Mouse (Mus musculus): ENCODE data around the gene Steap4. TPM values are rescaled to one million over a fixed set of nuclear protein-coding genes. Genes with fewer than 3 reads are reported as not detected.
"Not testable (repeated sequence)": the region's sequence is repeated elsewhere in the genome, so short reads cannot be mapped to it uniquely, and the experiment has no call there.

The Steap4 gene
- polyA plus RNA-seq (2015; fragmentation: Nextera tagmentation; extraction: Ambion mirVana), result 12.6 and 15.9 TPM in 2 replicates

DNA sequence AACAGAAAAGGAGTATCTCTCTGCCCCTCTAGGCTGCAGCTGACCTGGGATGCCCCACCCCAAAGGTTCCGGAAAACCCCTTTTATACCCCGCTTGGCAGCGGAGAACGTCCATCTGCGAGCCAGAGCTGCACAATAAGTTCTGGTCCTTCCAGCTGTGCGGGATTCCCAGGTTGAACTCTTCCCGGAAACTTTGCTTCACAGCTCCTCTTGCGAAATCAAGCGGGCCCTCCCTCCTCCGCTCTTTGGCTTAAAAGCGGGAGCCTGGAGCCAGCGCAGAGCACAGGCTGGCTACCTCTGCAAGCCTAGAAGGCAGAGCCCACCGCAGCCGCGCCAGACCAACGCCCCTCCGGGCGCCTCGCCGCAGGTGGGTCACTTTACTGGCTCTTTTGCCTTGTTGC is at the start of gene Steap4:
Gene Steap4 (plus strand): TSS at position 282 of the 400 bp plus-strand sequence.
- Histone ChIP-seq H3K27ac (peak within 1 kb of the TSS; percentile 9; the same call in 1 of the 2 replicates), H3K4me3 (peak within 1 kb of the TSS; percentile 34), H3K27me3 (no peaks in the 10 kb centered on the region), H3K36me3 (no peaks in the 10 kb centered on the region), H3K4me2 (peak within 1 kb of the TSS; percentile 59), H3K4me1 (peaks cover 10% of the 10 kb centered on the region), H3K9me3 (no peaks in the 10 kb centered on the region), H3K9ac (peak within 1 kb of the TSS; percentile 15; the same call in 1 of the 2 replicates)
- WGBS, result 9% methylated on average over 20 of the region's 20 CpGs
- ATAC-seq (ENCODE audit: insufficient number of reproducible peaks, low FRiP score, low TSS enrichment, low read depth), result peak; percentile 71; the same call in 1 of the 2 replicates

DNA sequence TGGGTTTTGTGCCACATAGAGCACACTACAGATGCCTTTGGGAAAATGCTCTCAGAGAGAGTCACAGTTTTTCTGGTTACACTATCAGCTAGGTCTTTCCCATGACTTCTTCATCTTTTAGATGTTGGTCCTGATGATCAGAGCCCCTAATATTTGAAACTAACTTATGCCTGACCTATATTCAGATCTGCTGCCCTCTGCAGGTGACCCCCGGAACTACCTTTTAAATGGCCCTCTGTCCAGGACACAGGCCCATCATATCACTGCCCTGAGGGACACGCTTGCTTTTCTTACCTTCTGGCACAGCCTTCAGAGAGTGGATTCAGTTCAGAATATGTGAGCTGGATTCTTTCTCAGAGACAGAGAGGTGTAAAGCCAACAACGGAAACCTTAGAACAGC is 48.3 kb upstream of the Steap4 start:
- no peaks in the 10 kb centered on the region for H3K36me3 ChIP-seq
- no peak overlapping the region for H3K9ac ChIP-seq
- no peak overlapping the region for H3K4me3 ChIP-seq
- H3K27me3 ChIP-seq, result no peaks in the 10 kb centered on the region
- H3K9me3 ChIP-seq, result no peaks in the 10 kb centered on the region
- H3K4me2 ChIP-seq, result no peak overlapping the region
- no peak overlapping the region for H3K27ac ChIP-seq
- no peaks in the 10 kb centered on the region for H3K4me1 ChIP-seq
- 64% methylated on average over 3 of the region's 3 CpGs for WGBS
- ATAC-seq (ENCODE audit: insufficient number of reproducible peaks, low FRiP score, low TSS enrichment, low read depth), result no peak

DNA sequence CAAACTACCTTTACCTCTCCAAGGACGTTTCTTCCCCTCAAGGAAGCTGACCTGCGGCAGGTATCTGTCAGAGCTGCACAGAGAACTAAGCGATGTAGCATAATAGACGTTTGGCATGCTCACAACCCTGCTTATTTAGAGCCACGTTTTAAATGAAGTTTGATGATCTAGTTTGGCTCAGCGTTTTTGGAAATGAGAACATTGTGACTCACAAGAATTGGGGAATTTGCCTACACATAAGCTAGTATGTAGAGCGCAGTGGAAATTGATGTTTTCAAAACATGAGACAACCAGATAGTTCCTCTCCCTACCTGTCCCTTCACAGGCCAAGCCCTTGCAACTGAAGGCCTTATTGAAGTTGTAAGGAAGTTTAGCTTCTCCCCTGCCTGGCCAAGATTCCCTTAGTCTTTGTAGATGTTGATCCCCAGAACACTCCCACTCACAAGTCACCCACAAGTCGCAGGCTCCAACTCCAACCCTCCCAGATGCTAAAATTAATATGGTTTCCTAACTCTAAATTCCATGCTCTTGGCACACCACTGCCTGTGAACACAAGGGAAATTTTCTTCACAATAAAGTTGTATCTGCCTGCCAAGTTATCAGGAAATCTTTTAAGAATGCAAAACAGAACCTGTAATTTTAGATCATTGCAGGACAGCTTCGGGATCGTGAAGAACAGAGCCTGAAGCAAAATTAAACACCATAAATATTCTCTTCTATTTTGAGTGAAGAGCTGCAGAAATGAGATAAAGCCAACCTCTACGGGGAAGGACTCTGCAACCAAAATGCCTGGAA is 42.6 kb upstream of the Steap4 start:
- Histone ChIP-seq H3K9me3 (no peaks in the 10 kb centered on the region), H3K4me1 (peaks cover 3% of the 10 kb centered on the region; the same call in 1 of the 2 replicates), H3K27ac (peak overlapping the region; percentile 76), H3K4me3 (no peak overlapping the region), H3K9ac (no peak overlapping the region), H3K36me3 (no peaks in the 10 kb centered on the region), H3K27me3 (no peaks in the 10 kb centered on the region), H3K4me2 (no peak overlapping the region)
- WGBS, result 59% methylated on average over 11 of the region's 11 CpGs
- no peak for ATAC-seq (ENCODE audit: insufficient number of reproducible peaks, low FRiP score, low TSS enrichment, low read depth)

DNA sequence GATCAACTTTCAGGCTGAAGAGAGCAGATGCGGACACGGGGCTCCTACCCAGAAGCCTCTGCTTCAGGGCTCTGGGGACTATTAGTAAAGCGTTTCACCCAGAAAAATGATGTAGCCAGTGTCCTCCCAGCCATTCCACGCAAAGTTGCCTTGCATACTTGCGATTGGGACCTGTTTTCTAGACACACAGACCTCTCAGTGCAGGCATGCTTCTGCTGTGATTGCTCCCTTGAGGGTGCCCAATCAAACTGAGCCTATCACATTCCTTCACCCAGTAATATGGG is 42.0 kb upstream of the Steap4 start:
- Histone ChIP-seq H3K4me2 (no peak overlapping the region), H3K27me3 (no peaks in the 10 kb centered on the region), H3K4me3 (no peak overlapping the region), H3K4me1 (peaks cover 3% of the 10 kb centered on the region; the same call in 1 of the 2 replicates), H3K9ac (no peak overlapping the region), H3K9me3 (no peaks in the 10 kb centered on the region), H3K36me3 (no peaks in the 10 kb centered on the region), H3K27ac (peak overlapping the region; percentile 76)
- WGBS, result 53% methylated on average over 5 of the region's 5 CpGs
- no peak for ATAC-seq (ENCODE audit: insufficient number of reproducible peaks, low FRiP score, low TSS enrichment, low read depth)

DNA sequence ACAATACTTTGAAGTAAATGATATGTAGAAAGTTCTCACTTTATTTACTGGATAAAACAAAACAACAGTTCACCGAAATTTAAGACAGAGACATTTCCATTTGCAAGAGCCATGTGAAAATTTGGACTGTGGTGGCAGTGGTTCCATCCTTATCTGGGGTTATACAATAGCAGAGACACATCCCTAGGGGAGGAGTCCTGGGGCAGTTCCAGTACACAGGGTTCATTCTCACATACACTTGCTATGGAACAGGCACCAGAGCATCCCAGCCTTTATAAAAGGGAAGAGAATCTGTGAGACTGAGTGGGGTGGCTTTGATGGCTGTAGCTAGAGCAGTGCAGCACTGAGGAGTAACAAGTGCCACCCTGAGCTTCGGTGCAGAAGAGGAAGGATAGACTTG is 40.6 kb upstream of the Steap4 start:
- ATAC-seq (ENCODE audit: insufficient number of reproducible peaks, low FRiP score, low TSS enrichment, low read depth), result no peak
- Histone ChIP-seq H3K4me2 (no peak overlapping the region), H3K36me3 (no peaks in the 10 kb centered on the region), H3K4me1 (peaks cover 3% of the 10 kb centered on the region; the same call in 1 of the 2 replicates), H3K9me3 (no peaks in the 10 kb centered on the region), H3K27me3 (no peaks in the 10 kb centered on the region), H3K4me3 (no peak overlapping the region), H3K27ac (no peak overlapping the region), H3K9ac (no peak overlapping the region)
- 88% methylated on average over 2 of the region's 2 CpGs for WGBS

DNA sequence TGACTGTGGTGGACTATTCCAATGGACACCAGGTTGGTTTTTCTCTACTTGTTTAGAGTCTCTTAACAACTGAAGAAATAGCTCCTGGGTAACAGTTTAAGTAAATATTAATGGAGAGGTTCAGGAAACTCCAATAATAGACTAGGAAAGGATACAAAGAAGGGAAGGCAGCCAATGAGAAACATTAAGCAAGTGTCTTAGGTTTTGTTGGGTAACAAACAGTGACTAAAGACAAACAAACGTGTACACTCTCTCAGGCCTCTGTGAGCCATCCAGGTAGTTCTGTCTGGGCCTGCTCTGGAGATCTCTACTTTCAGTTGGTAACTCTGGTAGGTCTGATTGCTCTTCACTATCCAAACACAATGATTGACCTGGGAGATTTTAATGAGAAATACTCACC is 37.5 kb upstream of the Steap4 start:
- no peaks in the 10 kb centered on the region for H3K36me3 ChIP-seq
- H3K27ac ChIP-seq, result no peak overlapping the region
- 85% methylated on average over 1 of the region's 1 CpGs for whole genome bisulfite sequencing
- no peak overlapping the region for H3K9ac ChIP-seq
- H3K9me3 ChIP-seq, result no peaks in the 10 kb centered on the region
- H3K4me1 ChIP-seq, result peaks cover 3% of the 10 kb centered on the region; the same call in 1 of the 2 replicates
- H3K4me3 ChIP-seq, result no peak overlapping the region
- no peak for ATAC-seq (ENCODE audit: insufficient number of reproducible peaks, low FRiP score, low TSS enrichment, low read depth)
- H3K27me3 ChIP-seq, result no peaks in the 10 kb centered on the region
- H3K4me2 ChIP-seq, result no peak overlapping the region

DNA sequence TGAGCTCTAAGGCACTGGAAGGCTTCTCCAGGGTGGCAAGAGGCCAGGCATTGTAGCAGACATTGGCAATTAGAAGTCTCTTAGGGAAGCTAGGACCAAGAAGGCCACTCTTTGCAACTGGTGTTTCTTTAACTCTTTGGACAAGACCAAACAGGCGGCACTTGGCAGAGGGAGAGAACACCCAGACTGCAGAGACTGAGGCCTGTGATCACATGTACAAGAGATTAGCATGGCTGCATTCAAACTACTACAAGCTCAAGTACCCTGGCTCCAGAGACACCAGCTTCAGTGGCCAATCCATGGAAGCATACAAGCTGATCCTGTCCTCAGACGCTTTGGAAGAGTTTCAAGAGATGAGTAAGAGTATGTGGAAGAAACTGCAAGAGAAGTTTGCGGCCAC is 36.6 kb upstream of the Steap4 start:
- Histone ChIP-seq H3K4me2 (no peak overlapping the region), H3K36me3 (no peaks in the 10 kb centered on the region), H3K4me3 (no peak overlapping the region), H3K9me3 (no peaks in the 10 kb centered on the region), H3K9ac (no peak overlapping the region), H3K4me1 (no peaks in the 10 kb centered on the region), H3K27ac (no peak overlapping the region), H3K27me3 (no peaks in the 10 kb centered on the region)
- WGBS, result 92% methylated on average over 3 of the region's 3 CpGs
- ATAC-seq (ENCODE audit: insufficient number of reproducible peaks, low FRiP score, low TSS enrichment, low read depth), result no peak

DNA sequence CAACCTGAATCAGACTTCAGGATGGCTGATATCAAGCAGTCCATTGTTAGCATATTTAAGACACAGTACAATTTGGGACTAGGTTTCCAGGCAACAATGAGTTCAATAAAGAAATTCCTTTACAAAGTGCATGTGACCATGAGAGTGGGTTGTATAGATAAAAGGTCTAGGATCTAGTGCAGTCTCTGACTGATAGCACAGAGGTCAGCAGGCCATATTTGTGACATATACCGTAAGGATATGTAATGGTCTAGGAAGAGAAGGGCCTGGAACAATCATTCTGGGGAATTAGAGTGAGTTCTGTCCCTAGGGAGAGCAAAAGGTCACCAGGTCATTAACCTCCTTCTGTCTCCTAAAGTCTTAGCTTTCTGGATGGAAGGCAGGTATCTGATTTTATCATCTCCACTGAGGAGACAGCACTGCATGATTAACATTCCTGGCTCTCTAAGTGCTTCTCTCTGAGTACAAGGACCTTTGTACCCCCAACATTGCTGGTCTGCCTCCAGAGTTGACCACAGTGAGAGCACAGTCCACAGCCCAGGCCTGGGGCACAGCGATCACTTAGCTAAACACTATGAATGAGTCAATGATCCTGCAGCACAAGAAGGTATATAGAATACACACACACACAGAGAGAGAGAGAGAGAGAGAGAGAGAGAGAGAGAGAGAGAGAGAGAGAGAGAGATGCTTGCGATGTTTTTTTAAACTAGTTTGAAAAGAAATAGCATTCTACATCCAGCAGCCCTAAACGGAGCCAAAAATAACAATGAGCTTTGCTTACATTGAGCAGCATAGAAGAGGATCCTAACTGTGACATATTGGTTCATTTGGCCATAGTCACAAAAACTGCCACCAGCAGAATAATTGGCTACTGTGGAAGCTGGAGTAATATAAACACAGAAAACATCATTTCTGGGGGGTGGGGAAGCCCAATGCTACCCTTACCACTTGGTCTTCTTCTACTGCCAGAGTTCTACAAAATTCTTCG is 27.7 kb upstream of the Steap4 start:
- Histone ChIP-seq H3K36me3 (no peaks in the 10 kb centered on the region), H3K27me3 (no peaks in the 10 kb centered on the region), H3K27ac (no peak overlapping the region), H3K9me3 (no peaks in the 10 kb centered on the region), H3K4me3 (no peak overlapping the region), H3K4me1 (no peaks in the 10 kb centered on the region), H3K9ac (no peak overlapping the region), H3K4me2 (no peak overlapping the region)
- no peak for ATAC-seq (ENCODE audit: insufficient number of reproducible peaks, low FRiP score, low TSS enrichment, low read depth)
- 75% methylated on average over 5 of the region's 5 CpGs for WGBS

DNA sequence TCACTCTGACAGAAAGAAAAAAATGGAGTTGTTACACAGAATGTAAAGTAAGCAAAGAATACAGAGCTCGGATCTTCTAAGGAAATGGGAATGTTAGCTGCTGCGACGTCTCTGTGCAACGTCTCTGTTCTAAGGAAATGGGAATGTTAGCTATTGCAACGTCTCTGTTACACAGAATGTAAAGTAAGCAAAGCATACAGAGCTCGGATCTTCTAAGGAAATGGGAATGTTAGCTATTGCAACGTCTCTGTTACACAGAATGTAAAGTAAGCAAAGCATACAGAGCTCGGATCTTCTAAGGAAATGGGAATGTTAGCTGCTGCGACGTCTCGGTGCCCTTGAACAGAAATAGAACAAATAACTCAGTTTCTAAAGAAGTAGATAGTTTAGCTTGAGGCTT is 26.8 kb upstream of the Steap4 start:
- not testable (repeated sequence) for ATAC-seq (ENCODE audit: insufficient number of reproducible peaks, low FRiP score, low TSS enrichment, low read depth); H3K4me1 ChIP-seq
- WGBS, result 68% methylated on average over 11 of the region's 11 CpGs

DNA sequence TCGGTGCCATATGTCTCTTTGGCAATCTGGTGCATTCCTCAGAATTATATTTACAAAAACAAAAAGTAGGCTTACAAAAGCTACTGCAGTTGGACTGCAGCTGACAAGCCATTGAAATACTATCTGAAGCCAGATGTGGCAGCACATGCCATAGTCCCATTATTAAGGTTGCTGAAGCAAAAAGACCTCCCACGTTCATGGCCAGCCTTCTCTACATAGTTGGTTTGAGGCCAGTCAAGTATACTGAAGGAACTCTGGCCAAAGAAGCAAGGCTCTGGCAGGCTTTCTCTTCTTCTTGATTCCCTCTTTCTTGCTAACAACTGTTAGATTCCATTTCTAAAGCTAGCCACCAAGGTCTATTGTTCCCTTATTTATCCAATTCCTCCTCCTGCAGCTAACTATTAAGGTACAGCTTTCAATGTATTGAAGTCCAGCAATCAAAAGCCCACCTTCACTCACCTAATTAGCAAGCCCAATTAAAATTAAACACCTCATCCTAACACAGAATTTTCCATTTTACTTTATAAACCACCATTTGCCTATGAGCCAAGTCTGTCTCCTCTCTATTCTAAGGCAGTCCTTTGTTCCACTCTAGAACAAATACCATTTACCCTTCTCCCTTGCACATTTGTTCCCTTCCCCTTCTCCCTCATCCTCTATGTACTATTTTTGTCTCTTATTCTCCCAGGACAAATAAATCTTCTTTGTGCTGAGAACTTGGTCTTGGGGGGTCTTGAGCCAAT is 26.2 kb upstream of the Steap4 start:
- no peaks in the 10 kb centered on the region for H3K36me3 ChIP-seq
- H3K9ac ChIP-seq, result no peak overlapping the region
- H3K4me2 ChIP-seq, result no peak overlapping the region
- H3K4me1 ChIP-seq, result no peaks in the 10 kb centered on the region
- 0 out of 2 replicates have a peak overlapping the region, but pooled peaks have one; percentile 30 for H3K27ac ChIP-seq
- H3K27me3 ChIP-seq, result no peaks in the 10 kb centered on the region
- 38% methylated on average over 2 of the region's 2 CpGs for WGBS
- H3K4me3 ChIP-seq, result no peak overlapping the region
- H3K9me3 ChIP-seq, result no peaks in the 10 kb centered on the region
- peak; percentile 40; the same call in 1 of the 2 replicates for ATAC-seq (ENCODE audit: insufficient number of reproducible peaks, low FRiP score, low TSS enrichment, low read depth)

More for the DNA sequence above, 26.8 kb upstream of the Steap4 start:
- H3K9ac ChIP-seq, H3K9me3 ChIP-seq, H3K4me3 ChIP-seq, H3K4me2 ChIP-seq, H3K36me3 ChIP-seq, H3K27me3 ChIP-seq, H3K27ac ChIP-seq: not testable (repeated sequence)

DNA sequence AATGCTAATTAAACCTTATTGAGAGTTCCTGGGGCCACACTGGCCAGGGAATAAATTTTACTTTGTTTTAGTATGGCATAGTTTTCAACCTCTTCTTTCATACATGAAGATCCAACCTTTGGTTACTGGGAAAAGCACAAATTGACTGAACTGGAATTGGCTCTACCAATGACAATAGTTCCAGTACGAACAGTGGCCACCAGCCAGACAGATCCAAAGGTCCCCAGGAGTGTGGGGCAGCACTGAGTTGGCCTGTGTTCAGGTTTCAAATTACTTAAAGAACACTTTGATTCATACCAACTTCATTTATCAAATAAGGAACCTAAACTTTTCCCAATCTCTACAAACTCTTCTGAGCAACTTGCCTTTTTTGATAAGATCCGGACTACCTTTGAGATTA is 5.4 kb upstream of the Steap4 start:
- no peak overlapping the region for H3K4me2 ChIP-seq
- no peaks in the 10 kb centered on the region for H3K36me3 ChIP-seq
- peaks cover 1% of the 10 kb centered on the region; the same call in 1 of the 2 replicates for H3K4me1 ChIP-seq
- no peak for ATAC-seq (ENCODE audit: insufficient number of reproducible peaks, low FRiP score, low TSS enrichment, low read depth)
- no peak overlapping the region for H3K27ac ChIP-seq
- H3K9me3 ChIP-seq, result no peaks in the 10 kb centered on the region
- no peaks in the 10 kb centered on the region for H3K27me3 ChIP-seq
- WGBS, result 82% methylated on average over 2 of the region's 2 CpGs
- no peak overlapping the region for H3K4me3 ChIP-seq
- H3K9ac ChIP-seq, result no peak overlapping the region
